Mouse (Mus musculus): ENCODE results near the gene Rpl4.

DNA sequence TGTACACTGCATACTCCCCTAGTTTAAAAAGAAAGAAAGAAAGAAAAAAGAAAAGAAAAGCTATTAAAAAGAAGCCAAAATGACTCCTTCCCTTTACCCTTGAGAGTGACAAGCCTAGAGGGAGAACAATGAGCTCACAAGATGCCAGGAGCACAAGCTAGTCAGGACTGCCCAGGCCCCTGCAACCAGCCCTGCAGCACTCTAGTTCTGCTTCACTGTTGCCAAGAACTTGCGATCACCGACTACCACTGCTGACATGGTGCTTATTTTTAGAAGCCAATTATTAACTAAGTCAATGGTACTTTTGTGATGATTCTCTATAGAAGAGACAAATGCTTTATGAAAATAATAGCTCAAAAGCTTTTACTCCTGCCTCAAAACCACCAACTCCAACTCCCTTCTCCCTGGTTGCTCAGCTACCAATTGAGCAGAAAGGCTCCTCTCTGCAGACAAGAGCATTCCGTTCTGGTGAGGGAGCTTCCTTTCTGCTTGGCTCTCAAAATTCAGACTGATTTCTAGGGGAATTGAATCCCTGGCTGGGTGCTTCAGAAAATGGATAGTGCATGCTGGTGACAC is 34.4 kb downstream of the Rpl4 start:
- TF ChIP-seq POLR2A (IDR thresholded peaks at IDR 0.05; ENCODE audit: low read depth, low read length) (no peak), CTCF (IDR thresholded peaks at IDR 0.05; ENCODE audit: borderline replicate concordance, insufficient read depth, low read length) (no peak)
